Comparison of ENCODE assay signal across 9 mouse cellular contexts in the genomic region with DNA sequence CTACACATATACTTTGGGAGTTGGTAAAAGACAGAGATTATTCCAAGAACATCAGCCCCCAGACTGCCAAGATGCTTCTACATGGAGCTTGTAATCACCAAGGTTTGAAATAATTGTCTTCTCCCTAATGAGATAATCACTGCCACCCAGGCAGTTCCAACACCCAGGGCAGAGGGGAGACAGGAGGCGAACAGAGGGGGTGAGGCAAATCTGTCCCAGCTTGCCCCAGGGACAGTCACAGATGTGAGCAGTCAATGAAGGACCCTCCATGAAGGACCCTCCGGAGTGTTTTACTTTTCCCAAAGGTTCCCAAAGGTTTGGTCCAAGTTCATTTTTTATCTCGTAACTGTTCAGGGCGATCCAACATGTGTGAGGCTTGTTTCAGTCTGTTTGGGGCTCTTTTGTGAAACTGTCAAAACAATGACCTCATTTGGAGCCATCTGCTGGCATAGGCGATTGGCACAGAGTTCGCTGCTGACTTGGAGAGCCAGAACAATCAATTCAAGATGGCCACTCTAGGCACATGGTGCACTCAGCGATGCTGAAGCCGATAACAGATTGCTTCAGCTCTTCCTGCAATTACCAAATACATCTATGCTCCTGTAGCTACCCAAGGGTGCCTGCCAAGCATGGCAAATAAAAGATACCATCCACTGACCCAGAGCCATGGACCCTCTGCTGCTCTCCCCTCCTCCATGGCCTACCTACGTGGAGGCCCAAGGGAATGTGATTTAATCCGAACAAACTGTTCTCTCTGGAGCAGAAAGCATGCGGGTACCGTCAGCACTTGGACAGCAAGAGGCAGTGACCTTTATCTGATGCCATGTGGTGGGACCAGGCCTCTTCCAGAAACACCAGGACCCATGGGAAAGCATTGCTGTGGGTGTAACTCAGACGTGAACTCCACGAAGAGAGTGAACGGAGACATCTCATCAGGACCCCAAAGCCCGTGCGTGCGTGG.
DNase-seq lines count a peak whose midpoint lies in the region; ATAC-seq and TF ChIP-seq lines count a peak whose summit lies in the region.
"Had no signal": no experiment of that assay in that cellular context is flagged by ENCODE, and none has a peak within 500 bp of the region (broad histone marks: within the 10 kb centered on the region; RNA-seq: fewer than 3 reads in every experiment).

No protein-coding gene starts in this region.

- 61% methylated on average over 18 of the region's 18 CpGs for WGBS in hindbrain, embryonic 14.5 days
- 84% methylated on average over 18 of the region's 18 CpGs for WGBS in hindbrain, embryonic 11.5 days
- 86% methylated on average over 18 of the region's 18 CpGs for WGBS in lung, postnatal 0 days

- H3K4me2 ChIP-seq in hindbrain, embryonic 14.5 days (replicated peaks): no peak overlapping the region
- H3K4me2 ChIP-seq in hindbrain, embryonic 11.5 days (replicated peaks; ENCODE audit: low read depth, low read length): no peak overlapping the region
- H3K4me2 ChIP-seq in lung, postnatal 0 days (replicated peaks; ENCODE audit: low read depth, low read length): no peak overlapping the region
- H3K4me2 ChIP-seq: limb, embryonic 12.5 days had no signal

- H3K27ac ChIP-seq in hindbrain, embryonic 14.5 days: no peak overlapping the region
- H3K27ac ChIP-seq in hindbrain, embryonic 11.5 days (ENCODE audit: low read depth, low read length): no peak overlapping the region
- no peak overlapping the region for H3K27ac ChIP-seq in lung, postnatal 0 days (ENCODE audit: low read length)
- H3K27ac ChIP-seq: limb, embryonic 12.5 days had no signal

- no peak overlapping the region for H3K9ac ChIP-seq in hindbrain, embryonic 14.5 days
- H3K9ac ChIP-seq in hindbrain, embryonic 11.5 days (ENCODE audit: low read depth, low read length): no peak overlapping the region
- no peak overlapping the region for H3K9ac ChIP-seq in lung, postnatal 0 days (replicated peaks; ENCODE audit: low read depth)
- H3K9ac ChIP-seq: limb, embryonic 12.5 days had no signal

- DNase-seq in hindbrain, embryonic 14.5 days (ENCODE audit: low spot score): peak; percentile 43
- no peak for DNase-seq in hindbrain, embryonic 11.5 days (ENCODE audit: low spot score)
- peak; percentile 27 for DNase-seq in NIH3T3 (ENCODE audit: low read depth)
- peak; percentile 70 for DNase-seq in cerebellum, adult 9-11 months
- DNase-seq in layer of hippocampus, adult 9-10 months (ENCODE audit: low spot score): peak; percentile 65
- DNase-seq in neural tube, embryonic 10.5 days (ENCODE audit: extremely low spot score, low spot score): no peak
- DNase-seq in liver: no peak
- no peak for DNase-seq in lung, postnatal 0 days (ENCODE audit: low spot score)

- peak; percentile 31; the same call in 1 of the 2 replicates for ATAC-seq in hindbrain, embryonic 14.5 days (ENCODE audit: low FRiP score)
- ATAC-seq in hindbrain, embryonic 11.5 days (ENCODE audit: low FRiP score): no peak
- no peak for ATAC-seq in lung, postnatal 0 days

- no peak for TF ChIP-seq EP300 in lung, postnatal 0 days (IDR thresholded peaks at IDR 0.05)

- no peaks in the 10 kb centered on the region for H3K9me3 ChIP-seq in hindbrain, embryonic 14.5 days (ENCODE audit: control insufficient read depth, low read length)
- H3K9me3 ChIP-seq in hindbrain, embryonic 11.5 days (ENCODE audit: control insufficient read depth, low read length): no peaks in the 10 kb centered on the region
- no peaks in the 10 kb centered on the region for H3K9me3 ChIP-seq in lung, postnatal 0 days (ENCODE audit: low read length)
- H3K9me3 ChIP-seq: limb, embryonic 12.5 days had no signal

- TF ChIP-seq CTCF in lung, postnatal 0 days (IDR thresholded peaks at IDR 0.05): no peak

- no peaks in the 10 kb centered on the region for H3K27me3 ChIP-seq in hindbrain, embryonic 14.5 days (ENCODE audit: control insufficient read depth, insufficient read depth, low read length)
- H3K27me3 ChIP-seq in hindbrain, embryonic 11.5 days (ENCODE audit: control insufficient read depth, insufficient read depth, low read length): no peaks in the 10 kb centered on the region
- H3K27me3 ChIP-seq in lung, postnatal 0 days (replicated peaks; ENCODE audit: insufficient read depth, low read length): no peaks in the 10 kb centered on the region

- no peak overlapping the region for H3K4me3 ChIP-seq in hindbrain, embryonic 14.5 days (replicated peaks; ENCODE audit: low read length)
- H3K4me3 ChIP-seq in hindbrain, embryonic 11.5 days (ENCODE audit: low read depth, low read length): no peak overlapping the region
- no peak overlapping the region for H3K4me3 ChIP-seq in lung, postnatal 0 days (ENCODE audit: low read depth, low read length)
- H3K4me3 ChIP-seq: limb, embryonic 12.5 days had no signal

- H3K4me1 ChIP-seq in hindbrain, embryonic 14.5 days (replicated peaks; ENCODE audit: control insufficient read depth, insufficient read depth, low read length): no peaks in the 10 kb centered on the region
- H3K4me1 ChIP-seq in hindbrain, embryonic 11.5 days (replicated peaks; ENCODE audit: control insufficient read depth, insufficient read depth, low read length): peaks cover 2% of the 10 kb centered on the region; the same call in 1 of the 2 replicates
- H3K4me1 ChIP-seq in lung, postnatal 0 days (ENCODE audit: insufficient read depth, low read depth, low read length): no peaks in the 10 kb centered on the region

- no peaks in the 10 kb centered on the region for H3K36me3 ChIP-seq in hindbrain, embryonic 14.5 days (replicated peaks; ENCODE audit: control insufficient read depth, insufficient read depth)
- no peaks in the 10 kb centered on the region for H3K36me3 ChIP-seq in hindbrain, embryonic 11.5 days (ENCODE audit: control insufficient read depth, insufficient read depth, low read length)
- H3K36me3 ChIP-seq in lung, postnatal 0 days (ENCODE audit: insufficient read depth, low read length): no peaks in the 10 kb centered on the region
- H3K36me3 ChIP-seq: limb, embryonic 12.5 days had no signal

Comparison
In these comparisons a context has a peak if more than half of its experiments do, and no peak if none do; other contexts are left out.
1. DNase-seq: peak in hindbrain, embryonic 14.5 days (single experiment), NIH3T3 (single experiment), cerebellum, adult 9-11 months (single experiment) and layer of hippocampus, adult 9-10 months (single experiment); none in hindbrain, embryonic 11.5 days (single experiment), neural tube, embryonic 10.5 days (single experiment), liver (single experiment) and lung, postnatal 0 days (single experiment).